Mouse (Mus musculus) right cerebral cortex, postnatal 25 days (tissue): Measurements from ENCODE around the gene Arhgap35.
A peak's percentile ranks its signal among the peaks of the same experiment; 100 is the strongest.
"Not testable (repeated sequence)": the region's sequence is repeated elsewhere in the genome, so short reads cannot be mapped to it uniquely, and the experiment has no call there.

ENCODE experiments used
- DNase-seq: peaks from one replicate; pipeline ENCODE4 v3.0.0; 2022

Arhgap35 gene

GRCm38 (mm10) chr7:16614888-16615715 lies at the start of gene Arhgap35:
TSS of gene Arhgap35 (minus strand) at chr7:16614993.
- peak; percentile 100 for DNase-seq

DNA sequence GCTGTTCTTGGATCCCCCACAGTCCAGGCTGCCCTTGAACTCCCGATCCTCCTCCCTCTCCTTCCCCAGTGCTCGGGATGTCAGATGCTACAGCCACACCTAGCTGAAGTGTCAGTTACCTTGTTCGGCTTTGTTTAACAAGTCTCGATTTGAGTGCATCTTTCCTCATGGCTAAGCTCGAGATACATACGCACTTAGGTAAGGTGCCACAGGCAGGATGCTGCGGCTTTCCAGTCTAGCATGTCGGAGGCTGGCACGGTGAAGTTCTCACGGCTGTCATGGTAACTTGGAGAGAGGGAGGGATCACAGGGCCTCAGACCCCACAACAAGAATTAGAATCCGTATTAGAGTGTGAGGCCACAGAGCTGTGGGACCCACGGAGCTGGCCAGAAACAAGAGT lies 29.5 kb upstream of the Arhgap35 start:
- no peak for DNase-seq

DNA sequence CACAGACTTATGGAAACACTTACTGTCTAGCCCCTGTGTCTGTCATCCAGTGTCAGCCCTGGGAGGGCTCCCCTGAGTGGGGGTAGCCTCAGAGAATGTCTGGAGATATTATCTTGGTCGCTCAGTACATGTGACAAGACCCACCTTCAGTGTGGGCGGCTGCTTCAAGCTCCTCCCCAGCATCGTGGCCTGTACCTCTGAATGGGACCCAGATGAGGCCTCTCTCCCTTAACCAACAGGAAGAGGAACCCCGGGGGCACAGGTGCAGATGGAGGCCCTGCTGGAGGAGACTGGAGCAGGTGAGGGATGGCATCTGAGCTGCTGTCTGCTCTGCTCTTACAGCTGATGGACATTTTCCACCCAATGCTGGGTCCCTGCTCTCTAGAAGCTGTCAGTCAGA lies 28.3 kb upstream of the Arhgap35 start:
- not testable (repeated sequence) for DNase-seq

DNA sequence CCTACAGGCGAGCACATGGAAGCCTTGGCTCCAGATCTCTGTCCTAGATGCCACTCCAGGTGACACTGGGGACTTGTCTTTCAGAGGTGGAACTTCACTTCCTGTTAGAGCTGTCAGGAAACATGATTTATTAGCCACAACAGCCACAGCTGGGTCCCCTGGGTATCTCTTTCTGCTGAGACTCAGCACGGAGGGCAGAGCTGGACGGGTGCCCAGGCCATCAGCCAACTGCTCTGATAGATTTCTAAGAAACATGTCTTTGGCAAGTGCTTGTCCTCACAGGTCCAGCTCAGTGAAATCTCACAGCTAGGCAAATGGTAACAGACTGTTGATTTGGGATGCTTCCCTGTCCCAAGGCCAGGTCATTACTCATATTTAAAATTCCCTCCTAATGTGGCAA lies 24.2 kb upstream of the Arhgap35 start:
- DNase-seq: no peak

GRCm38 (mm10) chr7:16635116-16635515 lies 20.3 kb upstream of the Arhgap35 start:
- no peak for DNase-seq

- not testable (repeated sequence) for DNase-seq
These were observed 19.1 kb upstream of the Arhgap35 start for GRCm38 (mm10) chr7:16633913-16634312.

GRCm38 (mm10) chr7:16631932-16632331 lies 17.1 kb upstream of the Arhgap35 start:
- no peak for DNase-seq

- DNase-seq: no peak
These were observed 16.2 kb upstream of the Arhgap35 start for GRCm38 (mm10) chr7:16631025-16631424.

GRCm38 (mm10) chr7:16629598-16630296 lies 15.0 kb upstream of the Arhgap35 start:
- no peak for DNase-seq

DNA sequence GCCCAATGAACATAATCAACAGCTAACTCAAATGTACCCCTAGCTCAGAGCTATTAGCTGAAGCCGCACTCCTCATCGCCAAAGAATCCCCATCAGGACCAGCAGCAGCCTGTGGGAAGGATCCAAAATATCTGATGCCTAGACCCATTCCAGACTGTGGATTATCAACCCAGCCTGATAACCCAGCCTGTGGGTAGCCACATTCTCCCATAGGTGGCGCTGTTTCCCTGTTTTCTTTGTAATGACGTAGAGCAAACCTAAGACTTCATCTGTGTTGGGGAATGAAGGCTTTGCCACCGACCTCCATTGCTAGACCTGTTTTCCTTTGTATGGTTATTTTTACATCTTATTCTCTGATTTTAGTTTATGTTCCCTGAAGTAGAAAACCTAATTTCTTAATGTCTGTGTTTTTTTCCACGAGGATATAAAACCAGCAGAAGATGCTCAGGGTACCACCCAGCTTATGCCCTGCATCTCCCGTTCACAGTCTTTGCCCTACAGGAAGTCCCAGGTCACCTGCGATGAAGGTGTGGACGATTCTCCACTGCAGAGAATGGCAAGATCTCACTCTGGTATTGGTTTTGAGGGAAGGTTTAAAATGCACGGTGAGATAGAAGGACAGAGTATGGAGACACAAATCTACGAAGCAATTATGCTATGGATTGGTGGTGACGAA lies 13.4 kb upstream of the Arhgap35 start:
- DNase-seq: peak; percentile 61

- no peak for DNase-seq
These were observed 8.9 kb upstream of the Arhgap35 start for GRCm38 (mm10) chr7:16623687-16624086.

DNA sequence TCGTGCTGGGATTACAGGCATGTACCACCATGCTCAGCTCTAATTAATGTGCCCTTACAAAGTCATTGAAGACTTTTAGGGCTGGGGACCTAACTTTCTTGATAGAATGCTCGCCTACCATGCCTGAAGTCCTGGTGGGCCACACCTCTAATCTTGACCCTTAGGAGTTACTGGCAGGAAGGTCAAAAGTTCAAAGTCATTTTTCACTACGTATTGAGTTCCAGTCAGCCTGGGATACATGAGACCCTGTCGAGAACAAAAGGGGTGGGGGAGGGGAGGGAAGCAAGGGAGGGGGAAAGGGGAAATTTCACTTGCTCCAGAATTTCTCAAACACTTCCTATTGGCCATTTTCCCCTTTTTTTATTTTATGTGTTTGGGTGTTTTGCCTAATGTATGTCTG lies 8.3 kb upstream of the Arhgap35 start:
- no peak for DNase-seq

GRCm38 (mm10) chr7:16621066-16621622 lies 6.4 kb upstream of the Arhgap35 start:
- DNase-seq: no peak

- DNase-seq: no peak
These were observed 3.9 kb upstream of the Arhgap35 start for GRCm38 (mm10) chr7:16618661-16619211.

- DNase-seq: peak; percentile 60
These were observed 2.3 kb upstream of the Arhgap35 start for GRCm38 (mm10) chr7:16617045-16617444.

DNA sequence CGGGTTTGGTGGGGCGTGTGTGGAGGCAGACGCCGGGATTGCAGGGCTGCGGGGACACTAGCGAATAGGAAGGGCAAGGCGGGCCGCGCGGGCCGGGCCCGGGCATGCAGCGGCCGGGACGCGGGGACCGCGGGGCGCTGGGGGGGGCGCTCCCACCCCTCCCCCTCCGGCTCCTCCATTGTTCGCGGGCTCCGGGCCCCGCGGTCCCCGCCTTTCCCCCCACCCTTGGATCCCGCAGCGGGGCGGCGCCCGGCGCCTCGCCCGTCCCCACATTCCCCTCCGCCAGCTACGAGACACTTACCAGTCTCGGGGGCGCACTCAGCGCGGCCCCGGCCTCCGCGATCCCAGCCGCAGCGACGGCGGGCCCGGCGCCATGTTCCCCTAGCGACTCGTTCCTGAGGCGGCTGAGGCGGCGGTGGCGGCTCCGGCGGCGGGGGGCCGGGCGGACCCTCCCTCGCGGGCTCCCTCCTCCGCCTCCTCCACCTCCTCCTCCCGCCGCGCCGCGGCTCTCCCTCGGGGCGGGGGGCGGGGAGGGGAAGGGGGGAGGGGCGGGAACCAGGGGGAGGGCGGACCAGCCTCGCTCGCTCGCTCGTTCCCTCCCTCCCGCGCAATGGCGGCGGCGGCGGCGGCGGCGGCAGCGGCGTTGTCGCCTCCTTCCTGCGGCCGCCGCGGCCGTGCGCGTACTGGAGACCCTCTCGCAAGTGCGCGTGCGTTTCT lies 464 bp downstream of the Arhgap35 start:
- DNase-seq: no peak

DNA sequence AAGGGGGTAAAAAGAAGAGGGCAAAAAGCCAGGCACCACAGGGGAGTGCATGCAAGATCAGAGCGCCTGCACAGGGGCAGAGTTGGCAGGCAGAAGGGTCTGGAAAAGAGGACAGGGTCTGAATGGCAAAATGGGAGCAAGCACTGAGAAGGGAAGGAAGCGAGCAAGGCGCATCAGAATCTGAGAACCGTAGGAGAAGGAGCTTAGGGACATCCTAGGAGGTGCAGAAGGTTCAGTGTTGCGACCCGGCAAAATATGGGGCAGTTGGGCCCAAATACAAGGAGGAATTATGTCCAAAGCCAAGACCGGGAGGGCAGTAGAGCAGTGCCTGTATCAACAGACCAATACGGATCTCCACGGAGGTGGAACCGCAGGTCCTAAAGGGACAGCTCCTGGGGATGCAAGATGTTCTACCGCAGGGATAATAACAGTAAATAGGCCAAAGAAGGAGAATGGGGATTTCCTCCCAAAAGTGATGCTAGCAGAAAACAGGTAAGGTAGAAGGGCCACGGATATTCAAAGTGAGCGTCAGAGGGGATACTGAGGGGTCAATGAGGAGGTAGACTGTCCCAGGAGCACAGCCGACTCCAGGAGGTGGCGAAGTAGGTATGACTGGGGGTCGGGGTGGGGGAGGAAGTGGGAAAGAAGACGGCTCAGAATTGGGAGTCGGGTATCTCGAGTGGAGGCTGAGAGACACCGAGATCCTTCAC lies 1.2 kb downstream of the Arhgap35 start:
- no peak for DNase-seq

- DNase-seq: no peak
These were observed 4.4 kb downstream of the Arhgap35 start for GRCm38 (mm10) chr7:16610345-16610744.

DNA sequence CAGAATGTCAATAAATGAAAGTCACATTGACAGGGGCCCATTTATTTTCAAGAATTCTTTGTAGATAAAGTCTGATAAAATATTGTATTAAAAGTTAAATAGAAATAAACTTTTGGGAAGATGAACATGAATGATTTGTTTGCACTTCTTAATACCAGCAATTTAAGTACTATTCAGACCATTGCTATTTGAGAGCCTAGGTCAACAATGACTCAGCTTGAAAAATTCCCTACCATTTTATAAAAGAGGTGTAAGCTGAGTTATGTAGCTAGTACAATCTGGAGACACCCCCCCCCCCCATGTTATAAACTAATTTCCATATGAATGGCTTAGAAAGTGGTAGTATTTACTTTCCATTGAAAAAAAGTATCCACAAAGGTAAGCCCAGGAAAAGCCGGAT lies 5.8 kb downstream of the Arhgap35 start:
- DNase-seq: no peak

DNA sequence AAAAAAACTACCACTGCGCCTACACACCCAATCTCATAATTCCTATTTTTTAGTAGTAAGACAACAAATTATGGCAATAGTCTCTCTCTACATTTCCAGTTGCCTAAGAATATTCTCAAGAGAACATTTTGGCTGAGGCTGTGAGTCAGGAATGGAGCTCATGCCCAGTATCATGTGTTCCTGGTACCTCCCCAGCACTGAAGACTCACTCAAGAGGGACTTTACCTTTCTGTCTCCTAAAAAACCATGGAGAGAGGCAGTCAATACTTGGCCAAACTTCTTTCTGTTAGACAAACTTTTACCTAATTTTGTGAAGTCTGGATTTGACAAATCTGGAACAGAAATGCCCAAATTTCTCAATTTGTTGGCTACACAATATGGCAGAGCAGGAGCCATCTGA lies 6.7 kb downstream of the Arhgap35 start:
- no peak for DNase-seq

GRCm38 (mm10) chr7:16606808-16607207 lies 8.0 kb downstream of the Arhgap35 start:
- DNase-seq: not testable (repeated sequence)

DNA sequence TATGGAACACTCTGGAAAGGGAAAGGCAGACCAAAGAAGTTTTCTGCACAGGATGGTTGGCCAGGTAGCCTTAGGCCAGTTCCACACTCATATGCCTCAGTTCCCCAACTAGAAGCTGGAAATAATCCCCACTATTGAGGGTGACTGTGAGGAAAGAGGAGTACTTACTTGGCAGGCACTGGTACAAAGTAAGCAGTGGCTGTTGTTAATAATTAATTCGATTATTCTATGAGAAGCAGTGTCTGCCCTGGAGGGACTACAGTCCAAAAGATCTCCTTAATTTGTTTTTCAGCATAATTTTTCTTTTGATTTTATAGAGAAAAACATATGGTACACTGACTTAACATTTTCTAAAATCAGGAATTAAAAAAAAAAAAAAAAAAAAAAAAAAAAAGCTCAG lies 10.7 kb downstream of the Arhgap35 start:
- DNase-seq: no peak
